Mouse (Mus musculus) lung, adult 2 months (tissue): ENCODE measurements around the gene Fkbp2. TPM values are rescaled to one million over a fixed set of nuclear protein-coding genes. Genes with fewer than 3 reads are reported as not detected.

Experiments
- DNase-seq: peaks from one replicate; pipeline ENCODE4 v3.0.0; 2022
- H3K4me1 ChIP-seq: fragments of 200-500 bp; 2 replicates; pipeline ENCODE4 v1.6.1; 2011; ENCODE audit warnings: low read length; ENCODE audit not compliant: control insufficient read depth, insufficient read depth
- H3K4me3 ChIP-seq: fragments of 200-500 bp; replicated peaks from 2 replicates; pipeline ENCODE3; 2011; ENCODE audit warnings: low read depth, mild to moderate bottlenecking, control low read depth, low read length; ENCODE audit errors: extremely low read depth
- CTCF ChIP-seq: fragments of 200-500 bp; IDR thresholded peaks from 2 replicates; pipeline ENCODE4 v1.5.1; 2011; ENCODE audit warnings: mild to moderate bottlenecking, low read length, control low read depth; ENCODE audit not compliant: insufficient read depth
- POLR2A ChIP-seq: fragments of 200-500 bp; IDR thresholded peaks from 2 replicates; pipeline ENCODE4 v1.6.1; 2011; ENCODE audit warnings: low read depth, mild to moderate bottlenecking, control low read depth, low read length, borderline replicate concordance; ENCODE audit errors: extremely low read depth
- WGBS: fragments of 180-500 bp; shearing (Covaris S2); methylation state at CpG from one replicate; pipeline ENCODE4 v1.1.7; 2018; 5-methylcytosine and 5-hydroxymethylcytosine counted together
- polyA plus RNA-seq: library from polyadenylated mRNA; depleted of rRNA; stranded (reverse); fragments of >200 nt; gene quantifications from 2 replicates; pipeline ENCODE4 v1.2.3, GENCODE M21; 2012

Fkbp2 gene
- polyA plus RNA-seq, 1 experiment = 51.3 TPM

- TF ChIP-seq CTCF (no peak), POLR2A (no peak)
- WGBS = 24% methylated on average over 5 of the region's 5 CpGs
- H3K4me3 ChIP-seq = peak overlapping the region; percentile 75
- DNase-seq = no peak
- peaks cover 7% of the 10 kb centered on the region; the same call in 1 of the 2 replicates for H3K4me1 ChIP-seq
These were observed 37.5 kb downstream of the Fkbp2 start for GRCm38 (mm10) chr19:6942764-6943163.

- peak; percentile 92 for DNase-seq
- TF ChIP-seq CTCF (no peak), POLR2A (peak; percentile 87)
- under 1% methylated on average over 27 of the region's 27 CpGs for WGBS
- Histone ChIP-seq H3K4me3 (peak within 1 kb of the TSS; percentile 99), H3K4me1 (peaks cover 7% of the 10 kb centered on the region; the same call in 1 of the 2 replicates)
These were observed 38.0 kb downstream of the Fkbp2 start, which contains the start of gene Gpr137 for GRCm38 (mm10) chr19:6942249-6942691. TSS of gene Gpr137 (minus strand) at chr19:6942480.

- Histone ChIP-seq H3K4me1 (peaks cover 7% of the 10 kb centered on the region; the same call in 1 of the 2 replicates), H3K4me3 (peak within 1 kb of the TSS; percentile 99)
- under 1% methylated on average over 83 of the region's 83 CpGs for WGBS
- peak; percentile 96 for DNase-seq
- TF ChIP-seq POLR2A (peak; percentile 49; the same call in 1 of the 2 replicates), CTCF (no peak)
These were observed 38.7 kb downstream of the Fkbp2 start, which contains the start of gene Bad for GRCm38 (mm10) chr19:6941372-6942248. TSS of gene Bad (plus strand) at chr19:6941861.

GRCm38 (mm10) chr19:6940396-6941351, 39.6 kb downstream of the Fkbp2 start:
- WGBS = 21% methylated on average over 29 of the region's 29 CpGs
- H3K4me3 ChIP-seq = peak overlapping the region; percentile 87
- no peak for TF ChIP-seq POLR2A
- no peak for TF ChIP-seq CTCF
- no peak for DNase-seq
- H3K4me1 ChIP-seq = peaks cover 7% of the 10 kb centered on the region; the same call in 1 of the 2 replicates

- 91% methylated on average over 20 of the region's 20 CpGs for WGBS
These were observed 40.9 kb downstream of the Fkbp2 start for GRCm38 (mm10) chr19:6939106-6940002.

GRCm38 (mm10) chr19:6937541-6938465, 42.5 kb downstream of the Fkbp2 start:
- 79% methylated on average over 16 of the region's 16 CpGs for WGBS
- no peak for TF ChIP-seq CTCF
- TF ChIP-seq POLR2A = no peak
- no peak for DNase-seq
- Histone ChIP-seq H3K4me3 (no peak overlapping the region), H3K4me1 (peaks cover 9% of the 10 kb centered on the region; the same call in 1 of the 2 replicates)

More at GRCm38 (mm10) chr19:6939106-6940002, 40.9 kb downstream of the Fkbp2 start:
- DNase-seq = no peak
- Histone ChIP-seq H3K4me1 (peaks cover 7% of the 10 kb centered on the region; the same call in 1 of the 2 replicates), H3K4me3 (no peak overlapping the region)
- TF ChIP-seq CTCF (no peak), POLR2A (no peak)

- DNase-seq = no peak
- Histone ChIP-seq H3K4me1 (peaks cover 7% of the 10 kb centered on the region; the same call in 1 of the 2 replicates), H3K4me3 (no peak overlapping the region)
- TF ChIP-seq POLR2A (no peak), CTCF (0 out of 2 replicates have a peak, but pooled peaks have one; percentile 29)
- 29% methylated on average over 3 of the region's 3 CpGs for WGBS
These were observed 44.0 kb downstream of the Fkbp2 start for GRCm38 (mm10) chr19:6936299-6936698.
